ENCODE assay signal across 9 mouse cellular contexts in the genomic region with DNA sequence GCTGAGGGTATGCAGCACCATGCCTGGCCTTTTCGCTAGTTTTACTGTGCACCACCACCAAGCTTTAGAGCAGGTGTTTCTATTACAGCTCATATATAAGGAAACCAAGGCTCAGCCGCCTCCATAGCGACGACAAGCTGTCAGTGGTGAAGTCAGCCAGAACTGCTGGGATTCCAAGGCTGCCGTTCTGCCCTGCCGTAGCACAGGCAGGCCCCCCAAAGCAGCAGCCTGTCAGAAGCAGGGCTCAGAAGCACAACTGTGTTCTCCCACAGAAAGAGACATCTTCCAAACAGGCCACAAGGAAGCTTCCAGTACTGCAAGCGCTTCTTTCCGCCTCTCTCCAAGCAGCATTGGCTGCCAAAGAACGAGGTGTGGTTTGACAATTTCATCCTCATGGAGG.
DNase-seq lines count a peak whose midpoint lies in the region; ATAC-seq lines count a peak whose summit lies in the region.
"Had no signal": no experiment of that assay in that cellular context is flagged by ENCODE, and none has a peak within 500 bp of the region (broad histone marks: within the 10 kb centered on the region; RNA-seq: fewer than 3 reads in every experiment).

No protein-coding gene starts in this region.

- no peak overlapping the region for H3K27ac ChIP-seq in forebrain, embryonic 14.5 days (ENCODE audit: low read depth, low read length)
- no peak overlapping the region for H3K27ac ChIP-seq in forebrain, embryonic 10.5 days

- H3K9ac ChIP-seq in forebrain, embryonic 14.5 days (ENCODE audit: low read length), result no peak overlapping the region

- H3K27me3 ChIP-seq in forebrain, embryonic 14.5 days (replicated peaks; ENCODE audit: control insufficient read depth, insufficient read depth, low read length), result no peaks in the 10 kb centered on the region
- H3K27me3 ChIP-seq in forebrain, embryonic 10.5 days (ENCODE audit: poor library complexity, severe bottlenecking), result no peaks in the 10 kb centered on the region

- no peak overlapping the region for H3K4me2 ChIP-seq in forebrain, embryonic 14.5 days (ENCODE audit: low read length)

- no peaks in the 10 kb centered on the region for H3K4me1 ChIP-seq in forebrain, embryonic 14.5 days (ENCODE audit: control insufficient read depth, insufficient read depth, low read length)
- H3K4me1 ChIP-seq in forebrain, embryonic 10.5 days, result 0 out of 2 replicates have a peak, but pooled peaks cover 4% of the 10 kb centered on the region

- H3K4me3 ChIP-seq in forebrain, embryonic 14.5 days (ENCODE audit: low read depth, low read length), result no peak overlapping the region
- H3K4me3 ChIP-seq in forebrain, embryonic 10.5 days, result no peak overlapping the region

- 74% methylated on average over 9 of the region's 9 CpGs for WGBS in forebrain, embryonic 14.5 days
- 70% methylated on average over 9 of the region's 9 CpGs for WGBS in forebrain, embryonic 10.5 days

- ATAC-seq in forebrain, embryonic 14.5 days, result peak; percentile 37; the same call in 1 of the 2 replicates
- ATAC-seq in frontal cortex, adult (ENCODE audit: low TSS enrichment), result peak; percentile 82
- no peak for ATAC-seq in erythroid progenitor cell, adult 5-6 weeks (replicated peaks; ENCODE audit: low FRiP score, poor library complexity, severe bottlenecking)
- no peak for ATAC-seq in megakaryocyte progenitor cell, adult 5-6 weeks (replicated peaks; ENCODE audit: poor library complexity)

- no peaks in the 10 kb centered on the region for H3K36me3 ChIP-seq in forebrain, embryonic 14.5 days (ENCODE audit: control insufficient read depth, insufficient read depth, low read length)
- H3K36me3 ChIP-seq in forebrain, embryonic 10.5 days (replicated peaks), result no peaks in the 10 kb centered on the region

- peak; percentile 46 for DNase-seq in forebrain, embryonic 14.5 days (ENCODE audit: low spot score)
- DNase-seq in forebrain, embryonic 10.5 days (ENCODE audit: extremely low spot score, low spot score), result no peak
- DNase-seq in R1 (ENCODE audit: low read depth, low spot score), result peak; percentile 34
- peak; percentile 66 to 83 for DNase-seq in left cerebral cortex, adult 9 months (ENCODE audit: low spot score in 2 of 2)
- no peak for DNase-seq in testis, postnatal 14 days (ENCODE audit: low spot score)
- DNase-seq: adrenal gland, postnatal 14 days had no signal

- H3K9me3 ChIP-seq in forebrain, embryonic 14.5 days (replicated peaks; ENCODE audit: control insufficient read depth, low read length), result no peaks in the 10 kb centered on the region
- no peaks in the 10 kb centered on the region for H3K9me3 ChIP-seq in forebrain, embryonic 10.5 days

Comparison
In these comparisons a context has a peak if more than half of its experiments do, and no peak if none do; other contexts are left out.
1. DNase-seq: peak in forebrain, embryonic 14.5 days (single experiment), R1 (single experiment) and left cerebral cortex, adult 9 months (2 of 2); none in forebrain, embryonic 10.5 days (single experiment) and testis, postnatal 14 days (single experiment).
2. ATAC-seq: peak in forebrain, embryonic 14.5 days (single experiment) and frontal cortex, adult (single experiment); none in erythroid progenitor cell, adult 5-6 weeks (single experiment) and megakaryocyte progenitor cell, adult 5-6 weeks (single experiment).